Mouse (Mus musculus) embryo, embryonic 11 days (tissue): ENCODE results near the gene Zfpl1.
A peak's percentile ranks its signal among the peaks of the same experiment; 100 is the strongest.

Experiments used
- DNase-seq: peaks from one replicate; pipeline ENCODE4 v3.0.0-alpha.2; 2015

Zfpl1 gene

DNA sequence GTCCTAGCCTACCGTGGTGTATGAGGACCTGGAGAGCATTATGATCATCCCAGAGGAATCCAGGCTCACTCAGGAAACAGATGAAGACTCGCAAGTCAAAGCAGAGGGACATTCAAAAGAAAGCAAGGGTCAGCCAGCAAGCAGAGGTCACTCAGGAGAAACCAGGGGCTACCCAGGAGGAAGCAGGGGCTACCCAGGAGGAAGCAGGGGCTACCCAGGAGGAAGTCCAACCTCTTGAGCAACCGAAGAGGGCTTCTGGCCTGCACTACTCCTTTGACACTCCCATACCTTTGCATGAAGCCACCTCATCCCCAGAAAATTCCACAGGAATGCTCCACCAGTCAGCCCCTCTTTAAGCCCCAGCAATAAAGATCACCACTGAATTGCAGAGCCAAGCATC lies 13.1 kb upstream of the Zfpl1 start:
- DNase-seq: no peak

DNA sequence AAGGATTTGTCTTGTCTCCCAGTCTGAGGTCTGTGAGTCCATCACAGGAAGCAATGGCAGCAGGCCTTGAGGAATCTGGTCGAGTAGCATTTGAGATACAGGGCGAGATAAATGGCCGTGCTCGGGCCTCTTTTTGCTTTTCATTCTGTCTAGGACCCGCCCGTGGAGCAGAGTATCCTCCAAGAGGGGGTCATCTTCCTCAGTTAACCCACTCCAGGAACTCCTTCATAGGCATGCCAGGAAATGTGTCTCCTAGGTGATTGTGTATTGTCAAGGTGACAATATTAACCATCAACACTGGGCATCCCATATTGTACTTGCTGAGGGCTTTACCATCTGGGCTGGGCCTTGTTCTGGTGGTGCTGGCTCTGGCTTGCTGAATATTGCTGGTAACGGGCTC lies 9.4 kb upstream of the Zfpl1 start, which contains the start of gene AC131692.1:
Gene AC131692.1, plus strand, starts transcription at position 301 of the 400 bp plus-strand sequence.
- no peak for DNase-seq

DNA sequence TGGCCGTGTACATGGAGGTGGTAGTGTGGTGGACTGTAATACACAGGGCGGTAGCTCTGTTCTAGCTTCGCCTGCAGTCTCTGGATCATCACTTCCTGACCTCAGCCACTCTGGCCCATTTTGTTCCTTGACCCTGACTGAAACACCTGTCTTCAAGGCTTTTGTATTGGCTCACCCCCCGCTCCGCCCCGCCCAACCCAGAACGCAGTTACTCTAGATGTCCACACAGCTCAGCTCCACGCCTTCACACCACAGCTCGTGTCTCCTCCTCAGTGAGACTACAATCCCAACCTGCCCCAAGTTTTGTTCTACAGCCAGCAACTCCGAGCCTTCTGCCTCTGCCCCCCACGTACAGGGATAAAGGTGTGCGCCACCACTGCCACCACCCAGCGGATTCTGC lies 4.1 kb upstream of the Zfpl1 start:
- no peak for DNase-seq

GRCm38 (mm10) chr19:6085417-6085879 lies 692 bp upstream of the Zfpl1 start:
- DNase-seq: peak; percentile 87

DNA sequence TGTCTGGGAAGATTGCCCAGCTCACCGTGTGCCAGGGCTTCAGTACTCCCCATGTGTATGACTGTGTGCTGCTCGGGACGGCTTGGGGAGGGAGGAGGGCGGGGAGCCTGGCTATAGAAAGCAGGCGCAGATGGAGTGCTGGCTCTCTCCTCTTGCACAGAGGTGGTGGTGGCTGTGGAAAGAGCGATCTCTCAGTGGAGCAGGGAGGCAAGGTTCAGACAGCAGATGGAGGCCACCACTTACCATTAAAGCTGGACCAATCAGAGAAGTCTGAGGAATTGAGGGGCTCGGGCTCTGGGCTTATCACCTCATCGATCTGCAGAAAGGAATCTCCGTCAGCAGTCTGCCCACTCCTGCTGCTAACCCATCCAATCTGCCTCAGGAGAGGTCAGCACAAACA lies 2.6 kb downstream of the Zfpl1 start, which contains the start of gene Gm28374:
Gene Gm28374, minus strand, starts transcription at position 101 of the 400 bp plus-strand sequence.
- no peak for DNase-seq

DNA sequence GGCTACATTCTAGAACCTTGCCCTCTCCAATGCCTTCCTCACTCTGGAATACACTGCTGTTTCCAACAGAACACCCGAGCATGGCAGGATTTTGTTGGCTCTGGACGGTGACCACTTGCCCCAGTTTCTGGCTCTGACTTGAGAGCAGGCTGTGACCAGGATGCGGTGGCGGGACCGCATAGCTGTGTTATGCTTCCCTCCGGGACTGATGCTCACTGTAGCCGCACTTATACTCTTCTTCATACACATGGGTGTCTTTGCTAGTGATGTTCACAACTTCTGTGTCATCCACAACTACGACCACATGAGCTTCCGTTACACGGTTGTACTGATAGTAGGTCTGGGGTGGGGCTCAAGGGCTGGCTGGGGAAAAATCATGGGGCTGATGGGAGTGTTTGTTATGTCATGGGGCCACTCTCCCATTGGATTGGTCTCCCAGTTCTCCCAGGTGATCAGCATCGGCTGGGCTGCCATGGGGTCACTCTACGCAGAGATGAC lies 4.7 kb downstream of the Zfpl1 start, which contains the start of gene Tmem262:
Gene Tmem262, plus strand, starts transcription at position 51 of the 498 bp plus-strand sequence.
- no peak for DNase-seq

- peak; percentile 92 for DNase-seq
These were observed 8.0 kb downstream of the Zfpl1 start, which contains the start of gene Vps51 for GRCm38 (mm10) chr19:6076564-6077393. Vps51 (minus strand) TSS chr19:6077231.

GRCm38 (mm10) chr19:6073889-6074288 lies 10.9 kb downstream of the Zfpl1 start:
- no peak for DNase-seq

- no peak for DNase-seq
These were observed 13.5 kb downstream of the Zfpl1 start for GRCm38 (mm10) chr19:6071261-6071660.

DNA sequence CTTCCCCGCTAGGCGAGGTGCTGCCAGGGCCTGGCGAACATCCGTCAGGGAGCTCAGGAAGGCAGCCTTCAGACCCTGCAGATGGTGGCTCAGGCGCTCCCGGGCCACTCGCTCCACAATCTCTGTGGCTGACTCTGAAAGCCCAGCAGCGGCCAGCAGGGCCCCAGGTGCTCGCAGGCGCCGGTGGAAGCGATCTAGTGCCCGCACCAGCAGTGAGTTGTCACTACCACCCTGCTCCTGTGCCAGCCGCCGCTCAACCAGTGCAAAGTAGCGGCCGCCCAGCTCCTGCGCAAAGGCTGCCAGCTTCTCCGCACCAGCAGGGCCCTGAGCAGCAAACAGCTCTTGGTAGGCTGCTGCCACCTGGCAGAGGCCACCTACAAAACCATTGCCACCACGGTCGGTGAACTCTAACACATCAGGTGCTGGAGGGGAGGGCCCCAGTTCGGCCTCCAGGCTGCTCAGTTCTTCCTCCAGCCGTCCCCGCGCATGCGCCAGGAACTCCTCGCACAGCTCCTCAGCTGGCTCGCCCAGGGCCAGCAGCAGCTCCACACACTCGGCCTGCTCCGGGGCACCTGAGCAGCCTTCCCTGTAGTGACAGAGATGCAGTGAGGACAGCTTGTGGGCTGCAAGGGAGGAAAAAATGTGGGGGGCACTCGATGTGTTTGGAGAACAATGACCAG lies 14.0 kb downstream of the Zfpl1 start:
- no peak for DNase-seq

DNA sequence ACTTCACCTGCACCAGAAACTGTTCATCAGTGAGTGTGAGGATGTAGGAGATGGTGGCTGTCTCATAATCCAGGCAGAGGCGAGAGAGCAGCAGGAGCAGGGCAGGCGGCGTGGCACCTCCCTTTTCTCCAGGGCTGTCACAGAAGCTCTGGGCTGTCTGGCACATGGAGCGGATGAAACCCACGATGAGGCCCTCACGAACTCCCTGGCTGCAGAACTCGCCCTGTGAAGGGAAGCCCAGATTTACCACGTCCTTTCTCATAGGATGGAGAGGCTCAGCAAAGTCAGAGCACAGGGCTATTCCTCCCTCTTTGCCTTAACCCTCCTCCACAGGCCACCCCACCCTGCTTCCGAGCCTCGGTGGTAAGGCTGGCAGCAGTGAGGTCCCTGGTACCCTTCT lies 14.9 kb downstream of the Zfpl1 start:
- DNase-seq: no peak

DNA sequence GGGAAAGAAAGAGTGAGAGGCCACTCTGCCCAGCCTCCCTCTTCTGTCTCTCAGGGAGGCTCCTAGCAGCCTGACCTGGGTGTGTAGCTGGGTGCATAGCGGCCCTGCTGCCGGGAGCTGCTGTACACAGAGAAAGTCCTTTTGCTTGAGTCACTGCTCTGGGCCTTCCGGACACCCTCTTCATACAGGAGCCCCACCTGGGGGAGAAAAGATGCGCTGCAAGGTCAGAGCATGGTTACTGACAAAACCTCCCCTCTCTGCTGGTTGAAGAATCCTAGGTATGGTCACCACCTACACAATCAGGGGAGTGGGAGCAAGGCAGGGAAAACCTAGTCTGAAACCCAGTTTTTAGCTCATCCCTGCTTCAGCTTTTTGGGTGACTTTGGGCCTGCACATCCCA lies 15.8 kb downstream of the Zfpl1 start:
- DNase-seq: no peak

- peak; percentile 96 for DNase-seq
These were observed 16.9 kb downstream of the Zfpl1 start, which contains the start of gene Tm7sf2 for GRCm38 (mm10) chr19:6067724-6068415. Tm7sf2 (minus strand) TSS chr19:6068373.

DNA sequence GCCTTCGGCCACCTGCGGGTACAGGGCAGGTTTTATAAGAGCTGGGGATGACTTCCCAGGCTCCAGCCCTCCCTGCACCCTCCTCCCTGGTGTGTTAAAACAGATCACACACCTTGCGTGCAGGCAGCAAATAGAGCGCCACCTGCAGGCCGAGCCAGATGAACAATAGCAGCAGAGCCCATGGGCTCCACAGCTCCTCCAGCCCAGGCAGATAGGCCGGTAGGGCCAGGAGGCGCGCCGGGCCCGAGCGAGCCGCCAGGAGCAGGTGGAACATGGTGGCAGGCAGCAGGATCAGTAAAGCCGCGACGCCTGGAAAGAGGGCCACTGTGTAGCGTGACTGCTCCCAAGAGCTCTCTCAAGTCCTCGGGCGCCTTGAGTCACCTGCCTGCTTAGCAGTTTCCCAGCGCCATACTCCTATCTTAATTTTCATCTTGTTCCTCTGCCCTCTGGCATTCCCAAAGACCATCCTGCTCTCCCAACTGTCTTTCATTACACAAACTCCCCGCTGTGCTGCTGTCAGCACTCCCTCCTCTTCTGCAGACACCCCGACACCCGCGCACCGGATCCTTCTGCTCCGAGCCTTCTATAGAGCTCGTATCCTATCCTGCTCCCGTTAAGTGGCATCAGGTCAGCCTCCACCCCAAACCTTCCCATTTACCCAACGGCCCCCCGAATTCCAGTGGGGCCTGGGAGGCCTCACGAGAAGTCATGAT lies 17.6 kb downstream of the Zfpl1 start:
- DNase-seq: peak; percentile 91

- DNase-seq: no peak
These were observed 18.2 kb downstream of the Zfpl1 start for GRCm38 (mm10) chr19:6066571-6066970.

DNA sequence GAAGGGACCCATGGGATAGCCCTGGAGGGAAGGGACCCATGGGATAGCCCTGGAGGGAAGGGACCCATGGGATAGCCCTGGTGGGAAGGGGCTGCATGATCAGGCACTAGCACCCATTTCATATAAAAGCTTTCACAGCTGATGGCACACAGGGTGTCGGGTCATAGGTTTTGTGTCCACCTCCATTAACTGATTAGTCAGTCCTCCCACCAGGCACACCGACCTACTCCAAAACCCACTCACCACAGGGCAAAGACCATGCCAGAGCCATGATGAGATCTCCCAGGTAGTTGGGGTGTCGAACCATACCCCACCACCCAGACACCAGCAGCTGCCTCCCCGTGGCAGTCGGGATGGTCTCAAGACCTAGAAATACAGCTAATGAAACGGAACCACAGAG lies 21.7 kb downstream of the Zfpl1 start:
- DNase-seq: no peak

DNA sequence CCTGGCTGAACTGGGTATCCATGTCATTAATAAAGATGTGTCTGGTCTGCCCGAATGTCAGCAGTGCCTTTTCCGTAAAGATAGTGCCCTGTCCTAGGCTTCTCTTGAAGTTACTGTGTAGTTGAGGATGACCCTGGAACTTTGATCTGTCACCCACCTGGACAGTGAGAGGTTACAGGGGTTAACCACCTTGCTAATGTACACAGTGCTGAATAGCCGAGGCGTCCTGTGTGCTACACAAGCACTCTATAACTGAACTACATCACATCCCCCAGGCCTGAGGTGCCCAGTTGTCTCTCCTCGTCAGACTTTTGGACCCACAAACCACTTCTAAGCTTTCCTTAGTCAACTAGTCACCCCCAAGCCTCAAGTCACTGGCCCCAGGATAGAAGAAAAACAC lies 22.3 kb downstream of the Zfpl1 start:
- no peak for DNase-seq

DNA sequence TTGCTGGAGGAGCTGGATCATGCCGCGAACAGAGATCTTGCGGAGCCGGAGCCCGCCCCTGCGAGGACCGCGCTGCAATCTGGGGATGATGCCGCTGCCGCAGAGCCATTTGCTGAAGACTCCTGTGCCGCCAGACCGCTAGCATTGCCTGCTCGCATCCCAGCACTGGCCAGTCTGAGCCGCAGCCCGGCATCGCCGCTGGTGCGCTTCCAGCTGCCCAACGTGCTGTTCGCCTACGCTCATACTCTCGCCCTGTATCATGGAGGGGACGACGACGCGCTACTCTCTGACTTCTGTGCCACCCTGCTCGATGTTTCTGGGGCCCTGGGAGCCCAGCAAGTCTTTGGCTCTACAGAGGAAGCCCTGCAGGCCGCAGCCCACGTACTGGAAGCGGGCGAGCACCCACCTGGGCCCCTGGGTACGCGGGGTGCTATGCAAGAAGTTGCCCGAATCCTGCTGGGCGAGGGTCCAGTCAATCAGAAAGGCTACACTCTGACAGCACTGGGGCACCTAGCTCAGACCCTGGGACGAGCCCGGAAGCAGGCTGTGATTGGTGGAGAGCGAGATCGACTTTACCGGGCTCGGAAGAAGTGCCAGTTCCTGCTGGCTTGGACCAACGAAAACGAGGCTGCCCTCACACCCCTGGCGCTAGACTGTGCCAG lies 23.0 kb downstream of the Zfpl1 start:
- DNase-seq: peak; percentile 59

DNA sequence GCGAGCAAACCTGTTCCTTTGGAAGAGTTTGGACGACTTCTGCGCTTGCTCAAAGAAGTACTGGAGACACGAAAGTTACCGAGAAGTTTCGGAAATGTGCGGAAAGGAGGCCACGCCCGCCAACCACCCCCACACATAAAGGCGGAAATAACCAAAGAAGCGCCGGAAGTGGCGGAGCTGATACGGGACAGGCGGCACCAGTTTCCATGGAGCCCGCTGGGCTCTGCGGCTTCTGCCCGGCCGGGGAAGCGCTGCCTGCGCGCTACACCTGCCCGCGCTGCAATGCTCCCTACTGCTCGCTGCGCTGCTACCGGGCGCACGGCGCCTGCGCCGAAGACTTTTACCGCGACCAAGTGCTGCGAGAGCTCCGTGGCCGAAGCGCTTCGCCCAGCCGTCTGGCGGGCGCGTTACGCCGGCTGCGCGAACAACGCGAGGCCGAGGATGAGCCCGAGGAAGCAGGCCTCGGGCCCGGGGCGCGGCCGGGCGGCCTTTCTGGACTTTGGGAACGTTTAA lies 23.7 kb downstream of the Zfpl1 start, which contains the start of gene Znhit2:
Gene Znhit2, plus strand, starts transcription at position 172 of the 513 bp plus-strand sequence.
- DNase-seq: peak; percentile 96

DNA sequence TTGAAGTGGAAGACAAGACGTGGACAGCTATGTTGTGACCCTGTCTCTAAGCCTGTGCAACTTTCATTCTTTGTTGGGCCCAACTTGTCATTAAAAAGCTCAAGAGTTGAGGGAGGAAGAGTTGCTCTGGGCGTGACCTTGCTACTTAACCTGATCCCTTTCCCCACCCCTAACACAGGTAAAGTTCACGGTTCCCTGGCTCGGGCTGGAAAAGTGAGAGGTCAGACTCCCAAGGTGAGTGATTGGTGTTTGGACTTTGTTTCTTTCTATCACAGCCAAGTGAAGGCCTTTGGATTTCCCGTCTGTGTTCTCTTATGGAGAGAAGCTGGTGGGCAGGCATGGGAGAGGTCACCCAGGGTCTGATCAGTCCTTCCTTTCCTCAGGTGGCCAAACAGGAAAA lies 25.8 kb downstream of the Zfpl1 start:
- DNase-seq: no peak

DNA sequence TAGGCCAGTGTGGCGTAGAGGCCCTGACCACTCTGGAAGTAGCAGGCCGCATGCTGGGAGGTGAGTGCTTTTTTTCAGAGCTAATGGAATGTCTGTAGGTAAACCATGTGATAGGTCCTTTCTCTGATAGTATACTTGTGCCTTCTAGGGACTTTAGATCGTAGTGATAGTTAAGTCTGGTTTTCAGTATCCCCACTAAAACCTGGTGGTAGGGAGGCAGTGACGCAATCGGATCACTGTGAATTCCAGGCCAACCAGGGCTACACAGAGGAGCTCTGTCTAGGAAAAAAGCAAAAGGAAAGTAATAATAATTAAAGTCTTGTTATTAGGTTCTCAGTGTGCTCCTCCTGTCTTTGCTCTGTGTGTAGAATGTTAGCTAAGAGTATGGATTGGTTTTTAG lies 26.2 kb downstream of the Zfpl1 start:
- no peak for DNase-seq
